Mouse (Mus musculus) neural tube, embryonic 11.5 days (tissue): Measurements from ENCODE around the gene Gjb2. TPM values are rescaled to one million over a fixed set of nuclear protein-coding genes. Genes with fewer than 3 reads are reported as not detected.
A peak's percentile ranks its signal among the peaks of the same experiment; 100 is the strongest.

Experiments
- ATAC-seq: fragments of 200-750 bp; cut with Nextera tagmentation; 2 replicates; pipeline ENCODE4 v1.8.0; 2017; ENCODE audit warnings: moderate number of reproducible peaks, mild to moderate bottlenecking, moderate TSS enrichment, moderate library complexity; ENCODE audit not compliant: insufficient read depth, low FRiP score, low TSS enrichment
- DNase-seq: peaks from one replicate; pipeline ENCODE4 v3.0.0-alpha.2; 2015; ENCODE audit warnings: low spot score
- H3K27ac ChIP-seq: fragments of 300-500 bp; sonication (generic); 2 replicates; pipeline ENCODE4 v1.5.1; 2014; ENCODE audit warnings: low read depth, mild to moderate bottlenecking, low read length
- H3K27me3 ChIP-seq: fragments of 300-500 bp; sonication (generic); 2 replicates; pipeline ENCODE4 v1.6.1; 2014; ENCODE audit warnings: mild to moderate bottlenecking, low read length, mixed read lengths; ENCODE audit not compliant: control insufficient read depth, insufficient read depth
- H3K36me3 ChIP-seq: fragments of 300-500 bp; sonication (generic); 2 replicates; pipeline ENCODE4 v1.6.1; 2014; ENCODE audit warnings: mild to moderate bottlenecking, low read length, moderate library complexity, mixed read lengths; ENCODE audit not compliant: control insufficient read depth, insufficient read depth
- H3K4me1 ChIP-seq: fragments of 300-500 bp; sonication (generic); 2 replicates; pipeline ENCODE4 v1.6.1; 2014; ENCODE audit warnings: low read length, mixed read lengths; ENCODE audit not compliant: control insufficient read depth, insufficient read depth
- H3K4me2 ChIP-seq: fragments of 300-500 bp; sonication (generic); 2 replicates; pipeline ENCODE4 v1.6.1; 2014; ENCODE audit warnings: low read depth, mild to moderate bottlenecking, moderate library complexity
- H3K4me3 ChIP-seq: fragments of 300-500 bp; sonication (generic); 2 replicates; pipeline ENCODE4 v1.5.1; 2014; ENCODE audit warnings: low read depth, low read length
- H3K9ac ChIP-seq: fragments of 300-500 bp; sonication (generic); 2 replicates; pipeline ENCODE4 v1.6.1; 2014; ENCODE audit warnings: mild to moderate bottlenecking, low read length
- H3K9me3 ChIP-seq: fragments of 300-500 bp; sonication (generic); 2 replicates; pipeline ENCODE4 v1.6.1; 2016; ENCODE audit warnings: low read length; ENCODE audit not compliant: control insufficient read depth
- WGBS: fragments of 180-500 bp; shearing (Covaris S2); extraction: QIAGEN DNeasy Blood & Tissue Kit; methylation state at CpG from one replicate; pipeline ENCODE4 v1.1.7; 2014; 5-methylcytosine and 5-hydroxymethylcytosine counted together
- polyA plus RNA-seq: library from polyadenylated mRNA; unstranded; fragments of >200 nt; fragmentation: Nextera tagmentation; extraction: Ambion mirVana; gene quantifications from 2 replicates; pipeline ENCODE4 v1.2.1, GENCODE M21; 2014

Gjb2 gene
- polyA plus RNA-seq, 1 experiment from 2014 or later, result 47.4 TPM

DNA sequence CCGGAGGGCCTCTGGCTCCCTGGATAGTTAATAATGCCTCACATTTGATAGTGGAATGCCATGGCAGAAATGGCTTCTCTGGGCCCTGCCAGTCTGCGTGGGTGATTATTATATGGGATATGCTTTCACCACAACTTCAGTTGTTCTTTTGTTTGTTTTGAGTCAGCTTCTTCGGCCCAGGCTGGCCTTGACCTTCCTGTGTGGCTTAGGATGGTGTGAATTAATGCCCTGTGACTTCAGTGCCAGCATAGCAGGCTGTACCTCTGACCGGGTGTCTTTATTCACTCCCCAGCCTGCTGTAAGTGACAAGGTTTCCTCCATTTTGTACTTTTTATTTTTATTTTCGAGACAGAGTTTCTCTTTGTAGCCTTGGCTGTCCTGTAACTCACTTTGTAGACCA, 3.4 kb upstream of the Gjb2 start:
- DNase-seq (no peak), ATAC-seq (no peak)
- 68% methylated on average over 5 of the region's 5 CpGs for WGBS
- Histone ChIP-seq H3K27me3 (peaks cover 41% of the 10 kb centered on the region), H3K4me2 (no peak overlapping the region), H3K9ac (no peak overlapping the region), H3K4me3 (no peak overlapping the region), H3K27ac (no peak overlapping the region), H3K9me3 (no peaks in the 10 kb centered on the region), H3K36me3 (no peaks in the 10 kb centered on the region), H3K4me1 (0 out of 2 replicates have a peak, but pooled peaks cover 2% of the 10 kb centered on the region)

GRCm38 (mm10) chr14:57107091-57107490, 2.6 kb upstream of the Gjb2 start:
- ATAC-seq, result no peak
- H3K4me1 ChIP-seq, result 0 out of 2 replicates have a peak, but pooled peaks cover 2% of the 10 kb centered on the region
- no peak overlapping the region for H3K4me2 ChIP-seq
- WGBS, result 78% methylated on average over 8 of the region's 8 CpGs
- DNase-seq, result no peak
- H3K36me3 ChIP-seq, result no peaks in the 10 kb centered on the region
- H3K9me3 ChIP-seq, result no peaks in the 10 kb centered on the region
- H3K9ac ChIP-seq, result no peak overlapping the region
- no peak overlapping the region for H3K4me3 ChIP-seq
- H3K27me3 ChIP-seq, result peaks cover 47% of the 10 kb centered on the region
- H3K27ac ChIP-seq, result no peak overlapping the region

DNA sequence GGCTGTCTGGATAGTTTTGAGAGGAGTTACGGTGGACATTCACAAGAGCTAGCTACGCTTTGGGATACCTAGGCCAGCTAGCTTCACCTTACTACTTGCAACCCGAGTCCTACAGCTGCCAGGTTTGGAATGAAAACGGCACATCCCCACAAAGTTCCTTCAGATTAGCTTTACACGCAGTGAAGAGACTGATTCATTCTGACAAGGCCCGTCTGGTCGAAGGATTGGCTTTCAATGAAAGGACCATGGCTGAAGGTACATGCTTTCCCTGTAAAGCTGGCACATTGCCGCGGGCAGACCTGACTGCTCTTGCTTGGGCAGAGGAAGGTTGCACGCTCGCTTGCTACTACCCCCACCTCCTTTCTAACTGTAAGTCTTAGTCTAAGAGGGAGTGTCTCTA, 1.2 kb upstream of the Gjb2 start:
- ATAC-seq (no peak), DNase-seq (no peak)
- H3K4me1 ChIP-seq, result 0 out of 2 replicates have a peak, but pooled peaks cover 2% of the 10 kb centered on the region
- H3K9ac ChIP-seq, result no peak overlapping the region
- WGBS, result 47% methylated on average over 11 of the region's 11 CpGs
- no peak overlapping the region for H3K4me3 ChIP-seq
- H3K36me3 ChIP-seq, result no peaks in the 10 kb centered on the region
- H3K27me3 ChIP-seq, result peaks cover 49% of the 10 kb centered on the region
- no peaks in the 10 kb centered on the region for H3K9me3 ChIP-seq
- H3K27ac ChIP-seq, result no peak overlapping the region
- H3K4me2 ChIP-seq, result no peak overlapping the region

DNA sequence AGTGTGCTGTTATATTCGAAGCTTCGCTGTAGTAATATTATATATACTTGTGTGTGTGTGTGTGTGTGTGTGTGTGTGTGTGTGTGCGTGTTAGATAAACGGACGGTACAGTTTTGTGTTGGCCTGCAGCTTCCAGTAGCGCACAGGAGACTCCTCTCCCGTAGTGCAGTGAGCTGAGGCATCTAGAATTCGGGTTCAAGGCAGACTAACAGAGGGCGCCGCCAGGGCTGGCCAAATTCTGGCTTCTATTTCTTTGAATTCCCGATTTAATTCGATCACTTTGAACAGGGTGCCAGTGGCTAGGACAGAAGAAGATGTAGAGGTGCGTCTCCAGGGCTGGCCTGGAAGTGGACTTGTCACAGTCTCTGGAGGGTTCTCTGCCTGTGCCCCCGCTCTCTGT, 609 bp upstream of the Gjb2 start:
- Histone ChIP-seq H3K9me3 (no peaks in the 10 kb centered on the region), H3K27me3 (peaks cover 49% of the 10 kb centered on the region), H3K4me3 (peak overlapping the region; percentile 58; the same call in 1 of the 2 replicates), H3K36me3 (no peaks in the 10 kb centered on the region), H3K27ac (no peak overlapping the region), H3K4me1 (0 out of 2 replicates have a peak, but pooled peaks cover 2% of the 10 kb centered on the region), H3K9ac (no peak overlapping the region), H3K4me2 (peak overlapping the region; percentile 100)
- no peak for DNase-seq
- WGBS, result 11% methylated on average over 14 of the region's 14 CpGs
- no peak for ATAC-seq

- peak overlapping the region; percentile 100 for H3K4me2 ChIP-seq
- H3K9ac ChIP-seq, result peak overlapping the region; percentile 40
- DNase-seq, result no peak
- WGBS, result 1% methylated on average over 22 of the region's 22 CpGs
- no peaks in the 10 kb centered on the region for H3K36me3 ChIP-seq
- peaks cover 49% of the 10 kb centered on the region for H3K27me3 ChIP-seq
- ATAC-seq, result no peak
- peak overlapping the region; percentile 58 for H3K4me3 ChIP-seq
- H3K4me1 ChIP-seq, result 0 out of 2 replicates have a peak, but pooled peaks cover 2% of the 10 kb centered on the region
- H3K27ac ChIP-seq, result no peak overlapping the region
- H3K9me3 ChIP-seq, result no peaks in the 10 kb centered on the region
Observed at GRCm38 (mm10) chr14:57103711-57104105, 794 bp downstream of the Gjb2 start.

DNA sequence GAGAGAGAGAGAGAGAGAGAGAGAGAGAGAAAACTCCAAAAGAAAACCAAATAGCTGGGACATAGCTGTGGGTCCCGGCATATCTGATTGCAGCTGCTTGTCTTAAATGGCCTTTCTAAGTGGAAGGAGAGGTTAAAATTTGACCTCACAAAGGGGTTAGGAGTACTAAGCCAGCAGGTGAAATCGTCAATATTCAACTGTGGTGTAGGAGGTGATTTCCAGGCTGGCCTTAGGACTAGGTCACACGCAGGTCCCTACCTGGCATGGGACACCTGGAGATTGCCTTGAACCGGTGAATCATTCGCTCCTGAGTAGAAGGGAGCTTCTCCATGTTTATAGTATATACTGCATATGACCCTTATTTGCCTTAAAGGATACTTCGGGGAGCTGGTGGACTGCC, 1.4 kb downstream of the Gjb2 start:
- no peak overlapping the region for H3K27ac ChIP-seq
- no peaks in the 10 kb centered on the region for H3K36me3 ChIP-seq
- H3K27me3 ChIP-seq, result peaks cover 49% of the 10 kb centered on the region
- WGBS, result 53% methylated on average over 6 of the region's 6 CpGs
- no peaks in the 10 kb centered on the region for H3K9me3 ChIP-seq
- peak overlapping the region; percentile 100; the same call in 1 of the 2 replicates for H3K4me2 ChIP-seq
- no peak overlapping the region for H3K9ac ChIP-seq
- H3K4me1 ChIP-seq, result 0 out of 2 replicates have a peak, but pooled peaks cover 2% of the 10 kb centered on the region
- ATAC-seq (no peak), DNase-seq (no peak)
- H3K4me3 ChIP-seq, result no peak overlapping the region

DNA sequence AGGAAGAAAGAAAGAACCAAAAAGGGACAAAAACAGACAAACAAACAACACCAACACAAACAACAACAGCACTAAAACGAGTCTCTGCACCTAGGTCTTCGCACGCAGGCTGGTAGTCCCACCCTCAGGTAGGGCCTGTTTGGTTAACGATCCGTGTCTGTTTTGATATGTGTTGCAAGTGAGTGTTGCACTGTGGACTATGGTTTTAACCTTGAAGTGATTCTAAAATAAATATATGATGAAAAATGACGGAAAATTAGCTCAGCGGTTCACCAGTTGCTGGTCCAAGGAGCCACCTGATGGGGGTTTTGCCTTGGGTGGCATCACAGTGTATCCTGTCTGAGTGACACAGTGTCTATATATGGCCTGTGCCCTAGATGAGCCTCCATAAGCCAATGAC, 2.9 kb downstream of the Gjb2 start:
- Histone ChIP-seq H3K4me1 (0 out of 2 replicates have a peak, but pooled peaks cover 2% of the 10 kb centered on the region), H3K27me3 (peaks cover 44% of the 10 kb centered on the region), H3K4me3 (no peak overlapping the region), H3K4me2 (no peak overlapping the region), H3K9me3 (no peaks in the 10 kb centered on the region), H3K36me3 (no peaks in the 10 kb centered on the region), H3K27ac (no peak overlapping the region), H3K9ac (no peak overlapping the region)
- no peak for ATAC-seq
- no peak for DNase-seq
- WGBS, result 91% methylated on average over 7 of the region's 7 CpGs

DNA sequence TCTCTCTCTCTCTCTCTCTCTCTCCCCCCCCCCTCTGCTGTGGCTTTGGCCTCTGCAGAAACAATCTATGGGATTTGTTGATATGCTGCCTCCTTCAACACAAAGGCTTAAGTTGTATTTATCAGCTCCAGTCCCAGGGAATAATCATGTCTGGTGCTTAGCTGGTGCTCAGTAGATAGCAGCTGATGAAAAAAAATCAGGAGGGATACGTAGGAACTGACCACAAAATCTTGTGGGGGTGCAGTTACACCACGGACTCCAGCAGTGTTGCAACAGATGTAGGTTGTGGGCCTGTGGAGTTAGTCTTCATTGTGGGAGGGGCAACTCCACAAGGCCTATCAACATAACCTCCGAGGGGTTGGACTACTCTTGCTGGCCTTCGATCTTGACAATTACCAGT, 8.6 kb downstream of the Gjb2 start:
- WGBS, result 73% methylated on average over 4 of the region's 4 CpGs
- ATAC-seq, result no peak

GRCm38 (mm10) chr14:57093029-57093428, 11.5 kb downstream of the Gjb2 start:
- no peak overlapping the region for H3K27ac ChIP-seq
- DNase-seq, result peak; percentile 35

More for the DNA sequence above, 8.6 kb downstream of the Gjb2 start:
- DNase-seq, result no peak
- Histone ChIP-seq H3K4me2 (no peak overlapping the region), H3K4me1 (no peaks in the 10 kb centered on the region), H3K36me3 (no peaks in the 10 kb centered on the region), H3K4me3 (no peak overlapping the region), H3K27me3 (no peaks in the 10 kb centered on the region), H3K9me3 (no peaks in the 10 kb centered on the region), H3K9ac (no peak overlapping the region), H3K27ac (no peak overlapping the region)

More at GRCm38 (mm10) chr14:57093029-57093428, 11.5 kb downstream of the Gjb2 start:
- WGBS, result 12% methylated on average over 7 of the region's 8 CpGs
- Histone ChIP-seq H3K4me1 (no peaks in the 10 kb centered on the region), H3K27me3 (no peaks in the 10 kb centered on the region), H3K9ac (no peak overlapping the region), H3K36me3 (no peaks in the 10 kb centered on the region), H3K9me3 (no peaks in the 10 kb centered on the region), H3K4me2 (no peak overlapping the region), H3K4me3 (no peak overlapping the region)
- ATAC-seq, result no peak
